In the genomic region with DNA sequence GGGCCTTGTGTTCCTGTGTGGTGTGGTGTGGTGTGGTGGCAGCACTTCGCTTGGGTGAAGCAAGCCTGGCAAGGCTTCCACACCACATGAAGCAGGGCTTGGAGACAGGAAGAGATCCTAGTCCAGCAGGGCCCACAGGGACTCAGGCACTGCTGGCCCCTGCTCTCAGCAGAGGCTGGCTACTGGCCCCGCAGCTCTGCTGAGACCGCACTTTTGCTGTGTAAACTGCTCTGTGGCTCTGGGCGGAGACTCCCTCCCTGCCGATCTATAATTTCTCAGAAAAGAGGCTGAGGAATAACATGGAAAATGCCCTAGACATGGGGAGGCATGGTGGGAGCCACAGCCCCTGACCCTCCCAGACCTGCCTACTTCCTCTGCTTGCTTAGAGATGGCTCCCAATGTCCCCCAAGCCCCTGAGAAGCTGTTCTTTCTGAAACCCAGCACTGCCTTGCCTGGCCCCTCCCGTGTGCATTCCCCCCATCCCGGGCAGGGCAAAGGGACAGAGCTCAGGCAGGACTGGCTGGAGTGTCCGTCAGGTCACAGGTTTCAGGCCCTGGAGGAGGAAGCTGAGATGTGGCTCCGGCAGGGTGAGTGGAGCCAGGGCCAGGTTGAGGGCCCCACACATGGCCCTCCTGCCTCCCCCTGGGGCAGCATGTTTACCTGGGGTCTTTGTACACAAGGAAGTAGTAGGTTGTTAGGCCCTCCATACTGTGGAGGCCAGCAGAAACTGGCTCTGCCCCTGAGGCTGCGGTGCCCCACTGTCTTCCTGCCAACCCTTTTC, we compare ENCODE assay signal across 13 mouse cellular contexts. TPM values are rescaled to one million over a fixed set of nuclear protein-coding genes. Genes with fewer than 3 reads are reported as not detected.
DNase-seq lines count a peak whose midpoint lies in the region; ATAC-seq lines count a peak whose summit lies in the region.
"Had no signal": no experiment of that assay in that cellular context is flagged by ENCODE, and none has a peak within 500 bp of the region (broad histone marks: within the 10 kb centered on the region; RNA-seq: fewer than 3 reads in every experiment).

No protein-coding gene starts in this region.

- no peaks in the 10 kb centered on the region for H3K4me1 ChIP-seq in neural tube, embryonic 11.5 days (ENCODE audit: control insufficient read depth, insufficient read depth, low read length)
- H3K4me1 ChIP-seq: midbrain, embryonic 12.5 days had no signal

- H3K36me3 ChIP-seq in neural tube, embryonic 11.5 days (ENCODE audit: control insufficient read depth, insufficient read depth, low read length): no peaks in the 10 kb centered on the region
- H3K36me3 ChIP-seq: midbrain, embryonic 12.5 days had no signal

- H3K4me2 ChIP-seq in neural tube, embryonic 11.5 days (ENCODE audit: low read depth): no peak overlapping the region
- H3K4me2 ChIP-seq: midbrain, embryonic 12.5 days had no signal

- H3K27me3 ChIP-seq in neural tube, embryonic 11.5 days (ENCODE audit: control insufficient read depth, insufficient read depth, low read length): no peaks in the 10 kb centered on the region
- H3K27me3 ChIP-seq: midbrain, embryonic 12.5 days had no signal

- no peak overlapping the region for H3K4me3 ChIP-seq in neural tube, embryonic 11.5 days (ENCODE audit: low read depth, low read length)
- H3K4me3 ChIP-seq: midbrain, embryonic 12.5 days had no signal

- H3K27ac ChIP-seq in neural tube, embryonic 11.5 days (ENCODE audit: low read depth, low read length): no peak overlapping the region
- H3K27ac ChIP-seq: midbrain, embryonic 12.5 days had no signal

- no peak for ATAC-seq in neural tube, embryonic 11.5 days (ENCODE audit: insufficient read depth, low FRiP score, low TSS enrichment)
- ATAC-seq: forebrain, embryonic 14.5 days had no signal

- 62% methylated on average over 10 of the region's 10 CpGs for WGBS in neural tube, embryonic 11.5 days

- peak; percentile 51 for DNase-seq in gastrocnemius, adult 18-20 months (ENCODE audit: low spot score)
- DNase-seq in gastrocnemius, postnatal 4 days (ENCODE audit: low spot score in 2 of 2): no peak
- no peak for DNase-seq in neural tube, embryonic 11.5 days (ENCODE audit: low spot score)
- no peak for DNase-seq in neural tube, embryonic 10.5 days (ENCODE audit: extremely low spot score, low spot score)
- DNase-seq in kidney, postnatal 25 days: peak; percentile 75 to 90
- peak; percentile 86 for DNase-seq in yolk sac, embryonic 10.5 days (ENCODE audit: low spot score)
- no peak for DNase-seq in layer of hippocampus, adult 9-11 months
- no peak for DNase-seq in thymus, postnatal 10 days (ENCODE audit: low spot score in 2 of 2)
- DNase-seq: B cell, adult 2 months; cerebellum, adult 2 months; spleen, adult 18-20 months had no signal

- H3K9ac ChIP-seq in neural tube, embryonic 11.5 days (ENCODE audit: low read length): peak overlapping the region; percentile 18; the same call in 1 of the 2 replicates
- H3K9ac ChIP-seq: midbrain, embryonic 12.5 days had no signal

- no peaks in the 10 kb centered on the region for H3K9me3 ChIP-seq in neural tube, embryonic 11.5 days (ENCODE audit: control insufficient read depth, low read length)
- H3K9me3 ChIP-seq: midbrain, embryonic 12.5 days had no signal

RNA-seq across cellular contexts. Expression of gene Nubp2, which starts 8.6 kb away (rescaled TPM):
- total RNA-seq in gastrocnemius, adult 18-20 months (2021): 10 to 100 TPM; 11.0 to 11.1 TPM
- total RNA-seq in gastrocnemius, postnatal 4 days (2021): 10 to 100 TPM; 19.2 to 21.4 TPM
- polyA plus RNA-seq in neural tube, embryonic 11.5 days (2014; fragmentation: Nextera tagmentation; extraction: Ambion mirVana): 82.3 and 88.8 TPM in 2 replicates

RNA-seq across cellular contexts. Expression of gene Spsb3, which starts 8.9 kb away (rescaled TPM):
- total RNA-seq in gastrocnemius, adult 18-20 months (2021): 10 to 100 TPM; 29.7 to 37.9 TPM
- total RNA-seq in gastrocnemius, postnatal 4 days (2021): 10 to 100 TPM; 29.0 to 32.3 TPM
- 45.2 and 49.6 TPM in 2 replicates for polyA plus RNA-seq in neural tube, embryonic 11.5 days (2014; fragmentation: Nextera tagmentation; extraction: Ambion mirVana)

RNA-seq across cellular contexts. Expression of gene Igfals, which starts 11.7 kb away (rescaled TPM):
- 1 to 10 TPM; 2.2 to 2.6 TPM for total RNA-seq in gastrocnemius, adult 18-20 months (2021)
- total RNA-seq in gastrocnemius, postnatal 4 days (2021): 1 to 10 TPM; 3.1 to 6.4 TPM
- 0.24 TPM in 1 of 2 replicates, not detected in the other for polyA plus RNA-seq in neural tube, embryonic 11.5 days (2014; fragmentation: Nextera tagmentation; extraction: Ambion mirVana)

RNA-seq across cellular contexts. Expression of gene Eme2, which starts 17.4 kb away (rescaled TPM):
- 1 to 10 TPM; 6.5 to 8.4 TPM for total RNA-seq in gastrocnemius, adult 18-20 months (2021)
- total RNA-seq in gastrocnemius, postnatal 4 days (2021): 10 to 100 TPM; 27.8 to 28.0 TPM
- polyA plus RNA-seq in neural tube, embryonic 11.5 days (2014; fragmentation: Nextera tagmentation; extraction: Ambion mirVana): 28.9 and 29.7 TPM in 2 replicates

RNA-seq across cellular contexts. Expression of gene Mrps34, which starts 17.4 kb away (rescaled TPM):
- 10 to 100 TPM; 79.4 to 86.3 TPM for total RNA-seq in gastrocnemius, adult 18-20 months (2021)
- 10 to 100 TPM; 93.0 to 94.7 TPM for total RNA-seq in gastrocnemius, postnatal 4 days (2021)
- polyA plus RNA-seq in neural tube, embryonic 11.5 days (2014; fragmentation: Nextera tagmentation; extraction: Ambion mirVana): 75.3 and 81.6 TPM in 2 replicates

Comparison
In these comparisons a context has a peak if more than half of its experiments do, and no peak if none do; other contexts are left out.
1. DNase-seq: peak in gastrocnemius, adult 18-20 months (single experiment), kidney, postnatal 25 days (2 of 2) and yolk sac, embryonic 10.5 days (single experiment); none in gastrocnemius, postnatal 4 days (0 of 2), neural tube, embryonic 11.5 days (single experiment), neural tube, embryonic 10.5 days (single experiment), layer of hippocampus, adult 9-11 months (single experiment) and thymus, postnatal 10 days (0 of 2).